Mouse (Mus musculus) heart, embryonic 13.5 days (tissue): ENCODE measurements around the gene Tmed4. TPM values are rescaled to one million over a fixed set of nuclear protein-coding genes. Genes with fewer than 3 reads are reported as not detected.
A peak's percentile ranks its signal among the peaks of the same experiment; 100 is the strongest.

Experiments
- ATAC-seq: fragments of 200-750 bp; cut with Nextera tagmentation; 2 replicates; pipeline ENCODE4 v1.8.0; 2017; ENCODE audit warnings: moderate TSS enrichment; ENCODE audit not compliant: insufficient number of reproducible peaks, low FRiP score, low TSS enrichment; ENCODE audit errors: extremely low read depth
- H3K27ac ChIP-seq: fragments of 300-500 bp; sonication (generic); replicated peaks from 2 replicates; pipeline ENCODE4 v1.5.1; 2015; ENCODE audit warnings: moderate library complexity, mild to moderate bottlenecking, inconsistent platforms
- H3K27me3 ChIP-seq: fragments of 300-500 bp; sonication (generic); replicated peaks from 2 replicates; pipeline ENCODE4 v1.6.1; 2015; ENCODE audit warnings: mild to moderate bottlenecking, inconsistent platforms
- H3K36me3 ChIP-seq: fragments of 300-500 bp; sonication (generic); 2 replicates; pipeline ENCODE4 v1.6.1; 2015; ENCODE audit warnings: mild to moderate bottlenecking, inconsistent platforms
- H3K4me1 ChIP-seq: fragments of 300-500 bp; sonication (generic); 2 replicates; pipeline ENCODE4 v1.6.1; 2015; ENCODE audit warnings: inconsistent platforms
- H3K4me2 ChIP-seq: fragments of 300-500 bp; sonication (generic); 2 replicates; pipeline ENCODE4 v1.6.1; 2015; ENCODE audit warnings: inconsistent platforms, mild to moderate bottlenecking, moderate library complexity
- H3K4me3 ChIP-seq: fragments of 300-500 bp; sonication (generic); 2 replicates; pipeline ENCODE4 v1.5.1; 2015; ENCODE audit warnings: moderate library complexity, mild to moderate bottlenecking, inconsistent platforms
- H3K9ac ChIP-seq: fragments of 300-500 bp; sonication (generic); 2 replicates; pipeline ENCODE4 v1.6.1; 2015; ENCODE audit warnings: inconsistent platforms, mild to moderate bottlenecking, moderate library complexity
- H3K9me3 ChIP-seq: fragments of 300-500 bp; sonication (generic); 2 replicates; pipeline ENCODE4 v1.6.1; 2016; ENCODE audit warnings: inconsistent platforms
- WGBS: fragments of 180-500 bp; shearing (Covaris S2); methylation state at CpG from one replicate; pipeline ENCODE4 v1.1.7; 2015; ENCODE audit warnings: mixed read lengths; 5-methylcytosine and 5-hydroxymethylcytosine counted together
- polyA plus RNA-seq: library from polyadenylated mRNA; unstranded; fragments of >200 nt; fragmentation: Nextera tagmentation; extraction: Ambion mirVana; gene quantifications from 2 replicates; pipeline ENCODE4 v1.2.1, GENCODE M21; 2015

Gene Tmed4
- polyA plus RNA-seq, 1 experiment from 2014 or later, result 71.3 TPM

DNA sequence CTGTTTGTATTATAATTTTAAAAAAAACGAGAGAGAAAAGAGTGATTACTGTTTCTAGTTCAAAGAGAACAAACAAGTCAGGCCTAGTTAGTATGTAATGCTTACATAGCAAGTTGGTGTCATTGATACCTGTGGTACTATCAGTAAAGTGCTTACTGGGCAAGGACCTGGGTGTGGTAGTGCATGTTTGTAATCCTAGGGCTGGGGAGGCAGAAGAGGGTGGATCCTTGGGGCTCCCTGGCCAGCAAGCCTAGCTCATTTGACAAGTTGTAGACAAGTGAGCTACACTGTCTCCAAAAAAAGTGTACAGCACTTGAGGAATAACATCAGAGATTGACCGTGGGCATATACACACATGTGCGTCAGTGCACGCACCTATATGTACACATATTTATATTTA, 20.0 kb upstream of the Tmed4 start:
- Histone ChIP-seq H3K27ac (no peak overlapping the region), H3K27me3 (no peaks in the 10 kb centered on the region), H3K4me2 (peak overlapping the region; percentile 72), H3K4me3 (no peak overlapping the region), H3K4me1 (peaks cover 38% of the 10 kb centered on the region), H3K9me3 (no peaks in the 10 kb centered on the region), H3K36me3 (peaks cover 29% of the 10 kb centered on the region), H3K9ac (no peak overlapping the region)
- WGBS, result 82% methylated on average over 4 of the region's 4 CpGs
- ATAC-seq, result no peak

DNA sequence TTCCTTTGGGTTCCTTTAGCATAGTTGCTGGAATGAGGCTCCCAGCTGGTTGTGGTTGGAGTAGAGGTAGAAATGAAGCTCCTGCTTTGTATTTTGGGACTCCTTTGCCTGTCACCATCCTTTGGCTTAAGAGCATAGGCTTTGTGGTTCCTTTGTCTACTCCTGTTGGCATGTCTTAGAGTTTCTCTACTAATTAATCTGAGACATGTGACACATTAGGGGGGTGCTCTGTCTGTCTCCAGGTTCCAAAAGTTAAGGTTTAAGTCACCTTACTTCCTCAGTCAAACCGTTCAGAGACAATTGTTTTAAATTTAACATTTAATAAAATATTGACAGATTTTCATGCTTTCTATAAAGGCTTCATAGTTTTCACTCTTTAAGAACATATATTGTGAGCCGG, 18.9 kb upstream of the Tmed4 start:
- Histone ChIP-seq H3K36me3 (peaks cover 19% of the 10 kb centered on the region), H3K27me3 (no peaks in the 10 kb centered on the region), H3K27ac (no peak overlapping the region), H3K4me1 (peaks cover 38% of the 10 kb centered on the region), H3K4me3 (peak overlapping the region; percentile 77; the same call in 1 of the 2 replicates), H3K9me3 (no peaks in the 10 kb centered on the region), H3K4me2 (peak overlapping the region; percentile 72), H3K9ac (no peak overlapping the region)
- no peak for ATAC-seq
- 87% methylated on average over 2 of the region's 2 CpGs for WGBS

DNA sequence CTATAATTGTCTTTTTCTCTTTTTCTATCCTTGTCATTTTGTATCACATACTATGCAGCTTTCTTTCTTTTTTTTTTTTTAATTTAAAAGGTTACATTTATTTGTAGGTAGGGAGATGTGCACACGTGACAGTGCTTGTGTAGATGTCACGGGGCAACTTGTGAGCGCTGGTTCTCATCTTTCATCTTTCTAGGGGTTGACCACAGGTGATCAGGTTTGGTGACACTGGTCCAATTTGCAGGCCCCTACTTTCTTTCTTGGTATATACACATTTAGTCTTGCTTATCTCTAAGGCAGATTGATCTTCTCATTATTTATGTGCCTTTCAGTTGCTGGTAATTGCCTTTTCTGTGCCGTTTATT, 18.3 kb upstream of the Tmed4 start:
- Histone ChIP-seq H3K27ac (peak overlapping the region; percentile 94), H3K36me3 (peaks cover 13% of the 10 kb centered on the region), H3K9me3 (no peaks in the 10 kb centered on the region), H3K4me1 (peaks cover 38% of the 10 kb centered on the region), H3K4me3 (peak overlapping the region; percentile 77), H3K27me3 (no peaks in the 10 kb centered on the region), H3K4me2 (peak overlapping the region; percentile 72), H3K9ac (peak overlapping the region; percentile 89)
- 84% methylated on average over 4 of the region's 4 CpGs for WGBS
- no peak for ATAC-seq

DNA sequence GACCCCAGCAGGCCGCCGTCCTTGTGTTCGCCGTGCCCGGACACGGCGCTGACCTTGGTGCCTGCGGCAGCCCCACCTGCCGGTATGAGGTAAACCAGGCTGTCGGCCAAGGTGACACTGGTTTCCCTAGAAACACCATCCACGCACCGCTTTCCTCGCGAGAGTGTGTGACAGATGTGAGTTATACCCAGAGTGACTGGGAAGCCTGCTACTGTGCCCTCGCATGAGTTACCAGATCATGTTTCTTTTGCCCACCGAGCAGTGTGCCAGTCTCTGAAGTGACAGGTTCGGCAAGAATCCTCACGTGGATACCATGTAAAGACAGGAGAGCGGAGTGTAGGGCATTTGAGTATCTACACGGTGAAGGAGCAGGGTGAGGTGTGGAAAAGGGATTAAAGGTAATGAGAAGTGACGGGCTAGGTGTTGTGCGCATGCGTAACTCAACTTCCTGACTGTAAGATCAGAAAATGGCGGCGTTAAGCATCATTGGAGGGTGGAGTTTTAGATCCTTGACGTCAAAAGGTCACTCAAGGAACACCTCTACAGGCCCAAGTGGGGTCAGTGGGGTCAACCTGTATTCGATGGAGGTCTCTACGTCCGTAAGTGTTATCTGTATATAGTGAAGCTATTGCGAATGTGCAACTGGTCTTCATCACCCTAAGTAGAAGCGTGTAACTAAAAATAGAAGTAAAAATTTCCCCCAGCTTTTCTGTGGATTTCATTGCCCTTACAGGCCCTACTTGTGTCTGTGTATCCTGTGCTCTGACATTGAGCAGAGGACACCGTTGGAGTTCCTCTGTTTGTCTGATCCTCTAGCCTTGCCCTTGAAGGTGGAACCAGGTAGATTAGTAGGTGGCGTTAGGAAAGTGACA, 17.7 kb upstream of the Tmed4 start:
- 0 out of 2 replicates have a peak, but pooled peaks have one; percentile 0 for ATAC-seq
- H3K9me3 ChIP-seq, result no peaks in the 10 kb centered on the region
- H3K27me3 ChIP-seq, result no peaks in the 10 kb centered on the region
- WGBS, result 7% methylated on average over 33 of the region's 33 CpGs
- H3K4me1 ChIP-seq, result peaks cover 38% of the 10 kb centered on the region
- H3K4me2 ChIP-seq, result peak overlapping the region; percentile 72
- H3K9ac ChIP-seq, result peak overlapping the region; percentile 89
- H3K4me3 ChIP-seq, result peak overlapping the region; percentile 77
- H3K27ac ChIP-seq, result peak overlapping the region; percentile 94
- peaks cover 6% of the 10 kb centered on the region for H3K36me3 ChIP-seq

DNA sequence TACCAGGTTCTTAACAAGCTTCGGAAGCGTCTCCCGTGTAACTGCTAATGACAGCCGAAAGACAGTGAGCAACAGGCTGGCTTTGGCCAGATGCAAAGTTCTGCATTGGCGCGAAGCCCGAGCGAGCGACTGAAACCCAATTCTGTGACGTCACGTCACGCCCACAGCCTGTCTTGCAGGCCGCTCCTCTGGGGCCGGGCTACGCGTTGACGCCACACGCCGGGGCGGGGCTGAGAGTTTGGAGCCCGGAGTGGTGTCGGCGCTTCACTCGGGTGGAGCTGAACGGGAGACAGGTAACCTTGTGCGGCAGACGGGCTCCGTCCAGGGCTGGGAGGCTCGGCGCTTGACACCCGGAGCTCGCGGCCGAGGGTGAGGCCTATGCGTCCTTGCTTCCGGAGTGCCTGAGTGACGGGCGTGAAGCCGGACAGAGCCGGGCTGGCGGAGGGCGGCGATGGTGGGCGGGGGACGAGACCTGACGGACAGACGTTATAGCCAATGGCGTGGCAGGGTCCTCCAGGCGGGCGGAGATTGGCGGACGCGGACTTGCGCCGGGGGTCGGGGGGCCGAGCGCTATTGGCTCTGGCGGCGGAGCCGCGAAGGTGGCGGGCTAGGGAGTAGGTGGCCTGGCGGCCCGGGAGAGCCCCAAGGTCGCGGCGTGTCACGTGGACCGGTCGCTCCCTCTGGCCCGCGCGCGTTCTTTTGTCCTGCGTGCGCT, 16.9 kb upstream of the Tmed4 start, which contains the start of gene Ogdh:
Gene Ogdh, plus strand, starts transcription at position 233 of the 715 bp plus-strand sequence.
- Histone ChIP-seq H3K4me2 (peak within 1 kb of the TSS; percentile 72), H3K27ac (peak within 1 kb of the TSS; percentile 94), H3K9me3 (no peaks in the 10 kb centered on the region), H3K27me3 (no peaks in the 10 kb centered on the region), H3K4me1 (peaks cover 38% of the 10 kb centered on the region), H3K9ac (peak within 1 kb of the TSS; percentile 89), H3K36me3 (no peaks in the 10 kb centered on the region), H3K4me3 (peak within 1 kb of the TSS; percentile 77)
- peak; percentile 94 for ATAC-seq
- WGBS, result under 1% methylated on average over 77 of the region's 77 CpGs

DNA sequence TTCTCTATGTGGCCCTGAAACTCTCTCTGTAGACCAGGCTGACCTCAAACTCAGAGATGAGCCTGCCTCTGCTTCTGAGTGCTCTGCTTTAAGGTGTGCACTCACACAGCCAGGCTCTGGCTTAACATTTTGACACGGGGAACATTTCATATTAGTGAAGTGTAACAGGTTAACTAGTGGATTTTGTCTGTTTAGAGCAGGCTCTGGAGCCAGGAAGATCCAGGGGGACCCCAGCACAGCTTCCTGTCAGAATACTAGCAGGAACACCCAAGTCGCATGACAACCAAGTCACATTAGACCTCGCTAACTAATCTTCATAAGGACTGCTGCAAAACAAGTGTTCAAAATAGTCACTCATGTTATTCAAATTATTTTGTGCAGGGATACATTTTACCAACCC, 16.2 kb upstream of the Tmed4 start:
- WGBS, result 29% methylated on average over 3 of the region's 3 CpGs
- no peak for ATAC-seq
- Histone ChIP-seq H3K27me3 (no peaks in the 10 kb centered on the region), H3K9me3 (no peaks in the 10 kb centered on the region), H3K4me3 (peak overlapping the region; percentile 77), H3K36me3 (no peaks in the 10 kb centered on the region), H3K27ac (peak overlapping the region; percentile 94), H3K4me2 (peak overlapping the region; percentile 72), H3K9ac (peak overlapping the region; percentile 89), H3K4me1 (peaks cover 35% of the 10 kb centered on the region)

DNA sequence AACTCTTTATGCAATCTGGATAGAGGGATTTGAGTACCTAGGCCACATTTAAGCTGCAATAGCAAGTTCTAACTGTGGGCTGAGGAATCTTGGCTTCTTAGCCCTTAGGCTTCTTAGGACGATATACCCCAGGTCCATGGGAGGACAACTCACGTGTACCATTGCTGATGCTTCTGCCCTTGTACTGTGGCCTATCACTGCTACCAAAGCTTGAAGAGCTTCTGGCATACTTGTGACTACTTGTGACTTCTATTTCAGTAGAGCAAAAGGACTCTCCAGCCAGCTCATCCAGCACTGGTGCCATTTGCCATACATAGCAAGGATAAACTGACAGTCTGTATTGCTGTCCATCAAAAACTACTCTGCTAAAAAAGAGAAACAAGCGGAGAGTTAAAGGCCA, 15.5 kb upstream of the Tmed4 start:
- Histone ChIP-seq H3K4me1 (peaks cover 31% of the 10 kb centered on the region), H3K4me3 (no peak overlapping the region), H3K4me2 (no peak overlapping the region), H3K9ac (no peak overlapping the region), H3K27ac (no peak overlapping the region), H3K9me3 (no peaks in the 10 kb centered on the region), H3K36me3 (no peaks in the 10 kb centered on the region), H3K27me3 (no peaks in the 10 kb centered on the region)
- ATAC-seq, result no peak
- 80% methylated on average over 3 of the region's 3 CpGs for WGBS

DNA sequence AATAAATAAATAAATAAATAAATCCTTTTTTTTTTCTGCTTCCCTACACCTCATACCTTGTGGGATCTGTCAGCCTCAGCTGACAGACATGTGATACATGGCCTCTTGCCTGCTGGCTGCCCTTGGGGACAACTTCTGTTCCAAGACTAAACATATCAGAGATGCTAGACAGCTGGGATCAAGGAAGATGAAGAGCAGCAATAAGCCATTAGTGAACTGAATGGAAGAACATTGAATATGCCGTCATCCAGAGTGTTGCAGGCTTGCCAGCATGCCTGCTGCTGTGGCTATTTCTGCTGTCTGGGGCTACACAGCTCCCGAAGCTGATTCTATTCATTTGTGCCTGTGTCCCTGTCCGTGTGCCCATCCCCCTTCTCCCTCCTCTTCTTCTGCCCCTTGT, 8.3 kb upstream of the Tmed4 start:
- H3K27ac ChIP-seq, result no peak overlapping the region
- no peak overlapping the region for H3K9ac ChIP-seq
- H3K9me3 ChIP-seq, result peaks cover 9% of the 10 kb centered on the region; the same call in 1 of the 2 replicates
- ATAC-seq, result no peak
- no peak overlapping the region for H3K4me2 ChIP-seq
- no peaks in the 10 kb centered on the region for H3K27me3 ChIP-seq
- no peak overlapping the region for H3K4me3 ChIP-seq
- H3K36me3 ChIP-seq, result no peaks in the 10 kb centered on the region
- 67% methylated on average over 3 of the region's 3 CpGs for WGBS
- no peaks in the 10 kb centered on the region for H3K4me1 ChIP-seq

DNA sequence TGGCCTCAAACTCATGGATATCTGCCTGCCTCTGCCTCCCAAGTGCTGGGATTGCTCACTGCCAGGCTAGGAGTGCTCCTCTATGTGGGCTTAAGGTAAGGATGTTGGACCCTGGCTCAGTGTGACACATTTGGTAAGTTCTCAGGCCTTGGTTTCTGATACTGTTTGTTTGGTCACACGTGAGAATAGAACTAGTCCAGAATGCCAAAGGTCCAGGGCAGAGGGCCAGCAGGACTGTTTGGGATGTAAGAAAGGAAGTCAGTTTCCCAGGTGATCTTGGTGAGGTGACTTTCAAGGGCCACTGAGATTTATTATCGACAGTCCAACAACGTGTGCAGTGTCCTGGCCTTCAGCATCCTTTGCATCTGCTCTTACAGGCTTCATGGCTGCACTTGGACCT, 1.8 kb upstream of the Tmed4 start:
- no peak overlapping the region for H3K4me2 ChIP-seq
- H3K27ac ChIP-seq, result no peak overlapping the region
- H3K9me3 ChIP-seq, result peaks cover 9% of the 10 kb centered on the region; the same call in 1 of the 2 replicates
- H3K27me3 ChIP-seq, result no peaks in the 10 kb centered on the region
- H3K4me1 ChIP-seq, result peaks cover 19% of the 10 kb centered on the region
- WGBS, result 72% methylated on average over 3 of the region's 3 CpGs
- peaks cover 16% of the 10 kb centered on the region for H3K36me3 ChIP-seq
- H3K4me3 ChIP-seq, result no peak overlapping the region
- H3K9ac ChIP-seq, result no peak overlapping the region
- ATAC-seq, result no peak

DNA sequence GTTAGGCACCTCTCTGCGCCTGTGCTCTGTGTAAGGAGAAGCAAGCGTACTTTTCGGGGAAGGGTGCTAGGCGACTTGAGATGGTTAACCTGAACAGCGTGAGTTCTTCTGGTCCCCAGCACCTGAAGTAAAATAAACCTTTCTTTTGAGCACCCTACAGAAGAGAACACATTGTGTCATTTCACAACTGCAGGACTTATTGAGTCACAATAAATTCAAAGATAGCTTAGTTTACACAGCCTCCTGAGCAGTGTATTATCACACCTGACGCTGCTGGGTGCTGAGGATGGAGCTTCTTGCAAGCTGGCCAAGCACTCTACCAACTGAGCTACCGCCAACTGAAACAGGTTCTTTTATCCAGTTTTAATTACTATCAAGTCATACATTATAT, 419 bp upstream of the Tmed4 start:
- 28% methylated on average over 7 of the region's 7 CpGs for WGBS
- no peak; the same call in 1 of the 2 replicates for ATAC-seq
- H3K4me2 ChIP-seq, result peak overlapping the region; percentile 95
- H3K4me1 ChIP-seq, result peaks cover 19% of the 10 kb centered on the region
- peak overlapping the region; percentile 97 for H3K9ac ChIP-seq
- no peaks in the 10 kb centered on the region for H3K9me3 ChIP-seq
- H3K4me3 ChIP-seq, result peak overlapping the region; percentile 98
- peak overlapping the region; percentile 62; the same call in 1 of the 2 replicates for H3K27ac ChIP-seq
- peaks cover 29% of the 10 kb centered on the region for H3K36me3 ChIP-seq
- H3K27me3 ChIP-seq, result no peaks in the 10 kb centered on the region

DNA sequence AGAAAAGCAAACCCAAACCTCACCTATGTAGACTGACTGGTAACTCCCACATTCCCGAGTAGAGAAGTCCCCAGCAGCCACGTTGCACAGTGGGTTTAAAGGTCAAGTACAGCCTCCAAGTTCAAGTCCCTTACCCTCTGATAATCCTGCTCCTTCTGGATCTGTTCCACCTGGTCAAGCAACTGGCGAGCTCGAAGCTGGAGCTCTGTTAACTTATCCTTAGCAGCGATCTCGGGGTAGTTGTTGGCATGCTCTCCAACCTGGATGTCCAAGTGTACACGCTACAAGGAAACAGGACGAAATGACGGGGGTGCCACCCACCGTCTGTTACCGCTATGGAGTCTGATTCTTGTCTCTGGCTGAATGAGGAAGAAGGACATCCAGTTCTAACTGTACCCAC, 1.1 kb downstream of the Tmed4 start:
- ATAC-seq, result no peak
- Histone ChIP-seq H3K27ac (no peak overlapping the region), H3K9me3 (no peaks in the 10 kb centered on the region), H3K4me3 (peak overlapping the region; percentile 98), H3K4me1 (peaks cover 19% of the 10 kb centered on the region), H3K4me2 (peak overlapping the region; percentile 95), H3K27me3 (no peaks in the 10 kb centered on the region), H3K36me3 (peaks cover 32% of the 10 kb centered on the region), H3K9ac (peak overlapping the region; percentile 97)
- 54% methylated on average over 11 of the region's 11 CpGs for WGBS
